Mouse (Mus musculus): ENCODE measurements at regions not wholly inside any gene's neighbourhood (a gene's known extent, or its start where the extent isn't known, plus 50 kb on each side); places are given as distances from the start of the nearest gene placed in this dataset.
A peak's percentile ranks its signal among the peaks of the same experiment; 100 is the strongest.
"Not testable (repeated sequence)": the region's sequence is repeated elsewhere in the genome, so short reads cannot be mapped to it uniquely, and the experiment has no call there.

DNA sequence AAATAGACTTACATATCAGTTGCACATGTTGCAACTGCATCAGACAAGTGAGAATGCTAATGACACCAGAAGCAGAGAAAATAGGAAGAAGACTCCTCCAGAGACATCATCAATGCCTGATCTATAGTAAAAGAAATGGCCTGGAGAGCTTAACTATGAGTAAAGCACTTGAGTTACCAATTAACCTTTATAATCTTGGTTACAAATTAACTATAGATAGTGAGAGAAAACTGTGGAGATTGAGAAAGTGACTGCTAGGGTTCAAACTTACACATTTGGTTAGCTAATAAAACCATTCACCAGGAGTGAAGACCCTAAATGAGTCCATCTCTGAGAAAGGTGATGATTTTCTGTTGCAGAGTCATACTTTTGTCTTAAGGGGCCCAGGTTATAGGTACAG, 307.4 kb downstream of the Phex start:
- H3K27me3 ChIP-seq: no peaks in the 10 kb centered on the region
- no peak for ATAC-seq (ENCODE audit: low FRiP score)

DNA sequence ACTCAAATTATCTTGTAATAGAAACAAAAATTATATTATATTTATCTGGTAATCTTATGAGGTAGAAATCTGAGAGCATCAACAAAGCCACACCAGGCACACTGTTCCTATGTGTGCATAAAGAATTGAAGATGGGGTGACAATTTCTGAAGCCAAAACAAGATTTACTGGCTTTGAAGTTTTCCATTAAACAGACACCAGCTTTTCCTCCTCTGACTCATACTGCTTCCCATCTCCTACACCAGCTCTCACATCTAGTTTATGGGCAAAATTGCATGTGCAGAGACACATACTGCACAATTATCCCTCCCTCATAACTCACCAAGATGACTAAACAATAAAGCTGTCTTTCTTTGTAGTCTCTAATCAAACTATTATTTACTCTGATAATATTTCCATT, 335.1 kb downstream of the Phex start:
- H3K27me3 ChIP-seq: no peaks in the 10 kb centered on the region
- no peaks in the 10 kb centered on the region for H3K36me3 ChIP-seq
- no peak overlapping the region for H3K9ac ChIP-seq
- H3K9me3 ChIP-seq (replicated peaks): no peaks in the 10 kb centered on the region
- no peak overlapping the region for H3K4me3 ChIP-seq
- ATAC-seq (ENCODE audit: low FRiP score): no peak
- H3K27ac ChIP-seq: no peak overlapping the region
- no peak overlapping the region for H3K4me2 ChIP-seq (replicated peaks)
- H3K4me1 ChIP-seq: no peaks in the 10 kb centered on the region

More for the DNA sequence above, 307.4 kb downstream of the Phex start:
- Histone ChIP-seq H3K4me2 (replicated peaks) (no peak overlapping the region), H3K4me3 (no peak overlapping the region), H3K9me3 (replicated peaks) (no peaks in the 10 kb centered on the region), H3K9ac (no peak overlapping the region), H3K27ac (no peak overlapping the region), H3K4me1 (no peaks in the 10 kb centered on the region), H3K36me3 (no peaks in the 10 kb centered on the region)

DNA sequence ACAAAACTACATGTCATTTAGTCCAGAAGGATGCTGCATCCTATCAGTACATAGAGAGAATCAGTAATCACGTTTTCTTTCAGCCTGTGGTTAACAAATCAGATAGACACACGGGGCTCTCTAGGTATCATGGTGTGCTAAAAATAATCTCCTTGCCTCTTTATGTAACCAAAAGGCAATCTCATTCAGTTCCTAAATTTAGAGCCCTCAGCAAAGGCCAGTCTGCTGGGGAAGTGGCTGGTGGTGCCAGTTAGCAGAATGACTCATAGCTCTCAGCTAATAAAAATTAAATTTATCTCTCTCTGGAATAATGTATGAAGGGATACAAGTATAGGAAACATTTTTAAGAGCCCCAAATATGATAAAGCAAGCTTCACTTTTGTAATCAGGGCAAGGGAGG, 335.5 kb downstream of the Phex start:
- Histone ChIP-seq H3K9me3 (replicated peaks) (no peaks in the 10 kb centered on the region), H3K4me3 (no peak overlapping the region), H3K4me1 (no peaks in the 10 kb centered on the region), H3K27me3 (no peaks in the 10 kb centered on the region), H3K4me2 (replicated peaks) (no peak overlapping the region), H3K9ac (no peak overlapping the region), H3K36me3 (no peaks in the 10 kb centered on the region), H3K27ac (no peak overlapping the region)
- WGBS: 45% methylated on average over 2 of the region's 2 CpGs
- ATAC-seq (ENCODE audit: low FRiP score): no peak

DNA sequence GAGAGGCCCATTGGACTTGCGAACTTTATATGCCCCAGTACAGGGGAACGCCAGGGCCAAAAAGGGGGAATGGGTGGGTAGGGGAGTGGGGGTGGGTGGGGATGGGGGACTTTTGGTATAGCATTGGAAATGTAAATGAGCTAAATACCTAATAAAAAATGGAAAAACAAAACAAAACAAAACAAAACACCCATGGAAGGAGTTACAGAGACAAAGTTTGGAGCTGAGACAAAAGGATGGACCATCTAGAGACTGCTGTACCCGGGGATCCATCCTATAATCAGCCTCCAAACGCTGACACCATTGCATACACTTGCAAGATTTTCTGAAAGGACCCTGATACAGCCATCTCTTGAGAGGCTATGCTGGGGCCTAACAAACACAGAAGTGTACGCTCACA, 337.1 kb downstream of the Phex start:
- not testable (repeated sequence) for H3K36me3 ChIP-seq

DNA sequence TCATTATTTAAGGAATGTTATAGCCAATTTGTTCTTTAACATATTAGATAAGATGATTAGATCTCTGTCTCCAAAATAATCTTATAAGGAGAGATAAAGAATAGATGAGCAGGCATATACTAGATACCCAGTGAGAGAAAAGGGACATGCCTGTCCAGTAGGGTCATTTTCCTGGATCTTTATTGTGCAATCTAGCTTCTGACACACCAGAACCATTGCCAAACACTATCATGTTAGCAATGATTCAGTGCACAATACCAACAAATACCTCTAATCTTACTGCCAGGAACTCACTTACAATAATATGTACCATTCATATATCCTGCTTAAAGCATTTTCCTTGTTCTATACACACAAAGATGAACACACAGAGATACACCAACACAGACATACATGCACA, 338.9 kb downstream of the Phex start:
- Histone ChIP-seq H3K27ac (no peak overlapping the region), H3K4me3 (no peak overlapping the region), H3K9me3 (replicated peaks) (no peaks in the 10 kb centered on the region), H3K9ac (no peak overlapping the region), H3K4me2 (replicated peaks) (no peak overlapping the region), H3K27me3 (no peaks in the 10 kb centered on the region), H3K36me3 (no peaks in the 10 kb centered on the region), H3K4me1 (no peaks in the 10 kb centered on the region)
- no peak for ATAC-seq (ENCODE audit: low FRiP score)

More for the DNA sequence above, 337.1 kb downstream of the Phex start:
- H3K27ac ChIP-seq; ATAC-seq (ENCODE audit: low FRiP score); H3K9me3 ChIP-seq (replicated peaks); H3K4me1 ChIP-seq; H3K27me3 ChIP-seq; H3K9ac ChIP-seq; H3K4me3 ChIP-seq; H3K4me2 ChIP-seq (replicated peaks): not testable (repeated sequence)
- 85% methylated on average over 5 of the region's 5 CpGs for WGBS

DNA sequence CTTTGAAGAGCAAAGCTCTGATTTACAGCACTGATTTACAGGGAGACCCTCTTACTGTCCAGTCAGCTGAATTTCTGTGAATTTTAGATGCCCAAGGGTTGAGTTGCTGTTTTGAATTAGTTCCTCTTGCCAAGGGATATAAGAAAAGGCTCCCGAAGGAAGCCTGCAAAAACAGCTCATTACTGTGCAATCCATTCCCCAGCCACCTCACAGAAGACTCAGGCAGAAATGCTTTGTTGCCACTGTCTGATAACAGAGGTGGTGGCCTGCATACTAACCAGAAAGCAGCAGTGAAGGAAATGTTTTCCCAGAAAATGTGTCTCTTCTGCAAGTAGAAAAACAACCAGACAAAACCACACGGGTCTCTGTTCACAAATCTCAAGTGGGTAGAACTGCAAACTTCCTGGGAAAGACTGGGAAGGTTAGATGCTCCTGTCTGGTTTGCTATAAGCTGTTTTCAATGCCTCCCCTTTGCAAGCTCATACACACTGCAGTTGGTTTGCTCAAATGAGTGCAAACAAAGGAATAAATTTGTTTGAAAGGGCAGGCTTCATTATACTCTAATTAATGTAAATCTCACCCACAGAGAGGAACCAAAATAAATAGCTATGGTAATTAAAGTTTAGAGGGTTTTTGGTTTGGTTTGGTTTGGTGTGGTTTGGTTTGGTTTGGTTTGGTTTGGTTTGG, 363.3 kb downstream of the Phex start:
- H3K27me3 ChIP-seq: no peaks in the 10 kb centered on the region
- no peak overlapping the region for H3K4me2 ChIP-seq (replicated peaks)
- no peak overlapping the region for H3K9ac ChIP-seq
- no peaks in the 10 kb centered on the region for H3K9me3 ChIP-seq (replicated peaks)
- H3K4me1 ChIP-seq: no peaks in the 10 kb centered on the region
- ATAC-seq (ENCODE audit: low FRiP score): peak; percentile 89
- H3K36me3 ChIP-seq: no peaks in the 10 kb centered on the region
- H3K27ac ChIP-seq: peak overlapping the region; percentile 64; the same call in 1 of the 2 replicates
- no peak overlapping the region for H3K4me3 ChIP-seq
- WGBS: 31% methylated on average over 2 of the region's 2 CpGs

DNA sequence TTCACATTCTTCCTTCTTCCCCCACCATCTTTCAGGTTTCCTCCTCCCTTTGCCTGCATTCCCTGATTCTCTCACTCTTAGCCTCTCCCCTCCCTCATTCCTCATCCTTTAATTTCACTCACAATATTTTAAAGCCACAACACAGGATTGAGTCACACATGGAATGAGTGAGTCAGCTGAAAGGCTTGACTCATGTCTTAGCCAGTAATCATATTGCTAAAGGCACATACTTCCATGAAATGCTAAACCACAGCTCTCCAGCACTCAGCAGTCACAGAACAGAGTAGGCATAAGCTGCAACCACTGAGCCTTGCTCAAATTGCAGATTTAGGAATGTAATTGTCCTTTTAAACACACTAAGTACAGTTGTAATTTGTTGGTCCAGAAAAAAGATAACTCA, 386.2 kb downstream of the Phex start:
- no peak for ATAC-seq (ENCODE audit: low FRiP score)
- Histone ChIP-seq H3K9ac (no peak overlapping the region), H3K36me3 (no peaks in the 10 kb centered on the region), H3K4me1 (no peaks in the 10 kb centered on the region), H3K4me3 (no peak overlapping the region), H3K4me2 (replicated peaks) (no peak overlapping the region), H3K9me3 (replicated peaks) (no peaks in the 10 kb centered on the region), H3K27me3 (no peaks in the 10 kb centered on the region), H3K27ac (no peak overlapping the region)

DNA sequence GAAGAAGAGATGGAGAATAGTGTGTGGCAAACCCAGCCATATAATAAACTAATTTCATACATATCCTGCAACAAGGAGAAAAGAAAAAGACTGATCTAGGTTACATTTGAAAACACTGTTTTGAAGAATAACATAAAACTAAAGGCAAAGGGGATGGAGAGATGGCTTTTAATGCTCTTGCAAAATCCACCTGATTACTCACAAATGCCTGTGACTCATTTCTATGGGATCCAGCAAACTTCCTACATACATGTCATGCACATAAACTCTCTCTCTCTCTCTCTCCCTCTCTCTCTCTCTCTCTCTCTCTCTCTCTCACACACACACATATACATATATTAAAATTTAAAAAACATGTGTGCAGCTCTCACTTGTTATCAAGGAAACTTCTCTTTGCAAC, 390.8 kb downstream of the Phex start:
- Histone ChIP-seq H3K9ac (no peak overlapping the region), H3K4me1 (no peaks in the 10 kb centered on the region), H3K27ac (no peak overlapping the region), H3K36me3 (no peaks in the 10 kb centered on the region), H3K27me3 (no peaks in the 10 kb centered on the region), H3K9me3 (replicated peaks) (no peaks in the 10 kb centered on the region), H3K4me2 (replicated peaks) (no peak overlapping the region), H3K4me3 (no peak overlapping the region)
- ATAC-seq (ENCODE audit: low FRiP score): no peak

DNA sequence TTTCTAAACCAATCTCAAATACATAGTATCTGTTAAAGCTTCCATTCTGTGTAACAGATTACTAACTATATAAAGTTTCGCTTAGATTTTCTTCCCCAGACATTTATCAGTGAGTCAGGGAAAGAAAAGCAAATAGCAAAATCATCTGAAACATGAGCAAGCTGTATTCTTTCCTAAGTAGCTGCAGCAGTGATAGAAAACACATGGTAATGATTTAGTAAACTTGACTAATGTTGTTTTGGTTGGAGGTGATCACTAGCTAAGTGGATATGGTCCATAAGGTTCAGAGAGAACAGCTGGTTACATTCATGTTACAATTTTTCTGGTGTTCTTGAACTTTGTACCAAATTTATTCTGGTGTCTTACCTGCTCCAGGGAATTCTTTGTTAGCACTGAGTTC, 393.3 kb downstream of the Phex start:
- 75% methylated on average over 1 of the region's 1 CpGs for WGBS
- no peak for ATAC-seq (ENCODE audit: low FRiP score)
- no peak overlapping the region for H3K27ac ChIP-seq
- H3K4me2 ChIP-seq (replicated peaks): no peak overlapping the region
- H3K36me3 ChIP-seq: no peaks in the 10 kb centered on the region
- H3K9ac ChIP-seq: no peak overlapping the region
- no peaks in the 10 kb centered on the region for H3K9me3 ChIP-seq (replicated peaks)
- no peaks in the 10 kb centered on the region for H3K4me1 ChIP-seq
- no peaks in the 10 kb centered on the region for H3K27me3 ChIP-seq
- H3K4me3 ChIP-seq: no peak overlapping the region

DNA sequence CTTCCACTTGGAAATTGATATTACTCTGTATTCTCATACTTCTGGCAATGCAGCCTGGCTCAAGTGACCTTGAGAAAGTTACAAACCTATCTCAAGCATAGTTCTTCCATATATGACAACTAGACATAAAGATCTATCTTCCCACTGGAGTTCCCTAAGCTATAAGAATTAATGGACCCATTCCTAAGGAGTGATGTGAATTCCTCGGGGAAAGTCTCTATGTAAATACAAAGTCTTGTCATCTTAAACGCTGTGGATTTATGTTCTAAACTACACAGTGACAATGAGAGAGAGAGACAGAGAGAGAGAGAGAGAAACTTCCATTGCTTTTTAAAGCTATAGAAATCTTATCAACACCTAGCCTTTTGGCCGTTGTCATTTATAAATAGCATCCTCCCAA, 394.8 kb downstream of the Phex start:
- Histone ChIP-seq H3K27me3 (no peaks in the 10 kb centered on the region), H3K36me3 (no peaks in the 10 kb centered on the region), H3K9ac (no peak overlapping the region), H3K4me3 (no peak overlapping the region), H3K4me2 (replicated peaks) (no peak overlapping the region), H3K4me1 (no peaks in the 10 kb centered on the region), H3K9me3 (replicated peaks) (no peaks in the 10 kb centered on the region), H3K27ac (no peak overlapping the region)
- ATAC-seq (ENCODE audit: low FRiP score): no peak
- WGBS: 77% methylated on average over 3 of the region's 3 CpGs

DNA sequence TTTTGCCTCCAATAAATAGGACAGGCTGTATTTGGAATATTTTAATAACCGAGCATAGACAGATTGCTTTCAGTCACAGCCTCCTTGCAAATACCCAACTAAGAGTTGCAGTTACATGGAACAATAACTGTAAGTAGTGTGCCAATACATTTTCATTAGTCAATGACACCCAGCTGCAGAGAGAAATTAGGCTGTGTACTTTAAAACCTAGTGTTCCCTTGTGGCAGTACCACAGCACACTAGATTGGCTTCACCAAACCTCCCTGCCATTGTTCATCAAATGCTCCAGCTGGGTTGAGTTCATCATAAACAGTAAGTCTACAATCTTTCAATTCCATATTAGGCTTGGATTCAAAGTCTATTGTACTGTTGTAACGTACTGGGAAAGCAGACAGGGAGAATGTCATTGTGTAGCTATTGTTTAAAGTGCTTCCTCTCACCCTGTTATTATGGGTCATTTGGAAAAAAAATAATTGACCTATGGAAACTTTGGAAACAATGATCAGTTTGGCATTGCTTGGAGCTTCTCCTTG, 425.1 kb downstream of the Phex start:
- Histone ChIP-seq H3K4me3 (no peak overlapping the region), H3K27me3 (no peaks in the 10 kb centered on the region), H3K4me2 (replicated peaks) (no peak overlapping the region), H3K27ac (no peak overlapping the region), H3K36me3 (no peaks in the 10 kb centered on the region), H3K4me1 (no peaks in the 10 kb centered on the region), H3K9me3 (replicated peaks) (no peaks in the 10 kb centered on the region), H3K9ac (no peak overlapping the region)
- ATAC-seq (ENCODE audit: low FRiP score): no peak
- 70% methylated on average over 2 of the region's 2 CpGs for WGBS

DNA sequence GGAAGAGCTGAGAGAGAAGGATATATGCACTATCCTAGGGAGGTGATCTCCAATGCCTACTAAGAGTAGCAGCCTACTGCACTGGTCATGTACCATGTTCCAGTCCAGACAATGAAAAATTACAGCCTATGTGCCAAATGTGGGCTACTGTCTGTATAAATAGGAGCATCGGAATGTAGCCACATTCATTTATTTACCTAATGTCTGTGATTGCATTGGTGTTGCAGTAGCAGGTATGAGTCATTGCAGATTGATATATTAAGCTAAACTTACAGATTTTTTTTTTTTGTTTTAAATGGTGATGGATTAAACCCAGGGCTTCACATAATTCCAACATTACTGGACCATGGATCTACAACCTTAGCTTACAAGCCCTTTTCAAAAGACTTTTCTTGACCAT, 468.0 kb downstream of the Phex start:
- ATAC-seq (ENCODE audit: low FRiP score): no peak
- 94% methylated on average over 1 of the region's 1 CpGs for WGBS
- H3K4me2 ChIP-seq (replicated peaks): no peak overlapping the region
- no peaks in the 10 kb centered on the region for H3K4me1 ChIP-seq
- H3K27me3 ChIP-seq: no peaks in the 10 kb centered on the region
- no peak overlapping the region for H3K27ac ChIP-seq
- H3K4me3 ChIP-seq: no peak overlapping the region
- H3K36me3 ChIP-seq: no peaks in the 10 kb centered on the region
- no peak overlapping the region for H3K9ac ChIP-seq
- H3K9me3 ChIP-seq (replicated peaks): no peaks in the 10 kb centered on the region

DNA sequence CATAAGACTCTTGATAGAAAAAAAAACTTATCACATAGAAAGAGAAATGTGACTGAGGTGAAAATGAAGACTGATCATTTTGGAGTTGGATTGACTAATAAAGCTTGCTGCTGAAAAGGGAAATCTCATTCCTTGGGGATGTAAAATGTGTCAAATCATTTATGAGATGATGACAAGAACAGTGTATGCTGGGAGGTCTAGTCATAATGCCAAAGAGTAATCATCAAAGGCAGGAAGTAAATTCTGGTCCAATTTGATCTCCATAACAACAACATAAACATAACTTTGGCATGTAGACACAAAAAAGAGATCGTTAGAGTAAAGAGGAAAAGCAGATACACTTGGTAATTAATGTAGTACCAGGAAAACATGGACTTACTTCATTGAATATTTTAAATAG, 470.9 kb downstream of the Phex start:
- no peak for ATAC-seq (ENCODE audit: low FRiP score)
- WGBS: 79% methylated on average over 1 of the region's 1 CpGs
- H3K4me1 ChIP-seq: no peaks in the 10 kb centered on the region

More for the DNA sequence above, 470.9 kb downstream of the Phex start:
- Histone ChIP-seq H3K9ac (no peak overlapping the region), H3K36me3 (no peaks in the 10 kb centered on the region), H3K4me2 (replicated peaks) (no peak overlapping the region), H3K27me3 (no peaks in the 10 kb centered on the region), H3K4me3 (no peak overlapping the region), H3K9me3 (replicated peaks) (no peaks in the 10 kb centered on the region), H3K27ac (no peak overlapping the region)
